Mouse (Mus musculus) spleen, postnatal 4 days (tissue): ENCODE measurements around the gene Synj1.

Experiments used
- DNase-seq, 2 experiments: peaks; one replicate each; pipeline ENCODE4 v3.0.0; 2022; ENCODE audit warnings: low spot score in 2 of 2

The Synj1 gene

GRCm38 (mm10) chr16:90950354-90950963, 60.6 kb downstream of the Synj1 start:
- DNase-seq = no peak

GRCm38 (mm10) chr16:90946977-90947376, 64.1 kb downstream of the Synj1 start:
- no peak for DNase-seq

- DNase-seq = no peak
Observed at GRCm38 (mm10) chr16:90941246-90941645, 69.9 kb downstream of the Synj1 start.

- DNase-seq = peak; percentile 87 to 94
Observed at GRCm38 (mm10) chr16:90934687-90935328, 76.3 kb downstream of the Synj1 start, which contains the start of gene Cfap298. Gene Cfap298 (minus strand): TSS chr16:90935114.

- peak in 1 of 2 experiments; percentile 81 for DNase-seq
Observed at GRCm38 (mm10) chr16:90934193-90934686, 76.9 kb downstream of the Synj1 start.

GRCm38 (mm10) chr16:90933534-90934176, 77.5 kb downstream of the Synj1 start:
- DNase-seq = no peak

GRCm38 (mm10) chr16:90927446-90927845, 83.7 kb downstream of the Synj1 start:
- DNase-seq = no peak

GRCm38 (mm10) chr16:90925461-90925860, 85.6 kb downstream of the Synj1 start:
- DNase-seq = peak in 1 of 2 experiments; percentile 44

GRCm38 (mm10) chr16:90924606-90925370, 86.3 kb downstream of the Synj1 start:
- DNase-seq = no peak

GRCm38 (mm10) chr16:90921471-90922159, 89.5 kb downstream of the Synj1 start:
- DNase-seq = no peak

- no peak for DNase-seq
Observed at GRCm38 (mm10) chr16:90917156-90917555, 94.0 kb downstream of the Synj1 start.

- no peak for DNase-seq
Observed at GRCm38 (mm10) chr16:90916040-90916481, 95.0 kb downstream of the Synj1 start.

GRCm38 (mm10) chr16:90911766-90912165, 99.3 kb downstream of the Synj1 start:
- DNase-seq = no peak

- DNase-seq = no peak
Observed at GRCm38 (mm10) chr16:90910855-90911533, 100.1 kb downstream of the Synj1 start.

- no peak for DNase-seq
Observed at GRCm38 (mm10) chr16:90907250-90907649, 103.9 kb downstream of the Synj1 start.

- no peak for DNase-seq
Observed at GRCm38 (mm10) chr16:90903300-90903699, 107.8 kb downstream of the Synj1 start.

- no peak for DNase-seq
Observed at GRCm38 (mm10) chr16:90901364-90901763, 109.7 kb downstream of the Synj1 start.

- no peak for DNase-seq
Observed at GRCm38 (mm10) chr16:90899498-90899897, 111.6 kb downstream of the Synj1 start.

GRCm38 (mm10) chr16:90897651-90898050, 113.5 kb downstream of the Synj1 start:
- no peak for DNase-seq

- no peak for DNase-seq
Observed at GRCm38 (mm10) chr16:90893792-90894191, 117.3 kb downstream of the Synj1 start.

GRCm38 (mm10) chr16:90893019-90893418, 118.1 kb downstream of the Synj1 start:
- no peak for DNase-seq
